Comparison of ENCODE assay signal across 18 mouse cellular contexts in the genomic region with DNA sequence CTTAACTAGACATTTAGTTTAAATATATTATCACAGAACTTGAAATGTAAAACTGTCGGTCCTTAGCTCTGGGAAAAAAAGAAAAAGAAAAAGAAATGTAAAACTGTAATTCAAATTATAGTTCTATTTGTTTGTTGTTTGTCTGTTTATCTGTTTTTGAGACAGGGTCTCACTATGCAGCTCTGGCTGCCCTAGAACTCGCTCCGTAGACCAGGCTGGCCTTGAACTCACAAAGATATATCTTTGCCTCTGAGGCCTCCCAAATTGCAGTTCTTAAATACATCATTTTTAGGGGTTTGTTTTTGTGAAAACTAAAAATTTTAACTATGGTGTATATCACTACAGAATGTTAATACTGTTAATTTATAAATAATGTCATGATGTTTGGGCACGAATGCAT. TPM values are rescaled to one million over a fixed set of nuclear protein-coding genes. Genes with fewer than 3 reads are reported as not detected.
"Had no signal": no experiment of that assay in that cellular context is flagged by ENCODE, and none has a peak within 500 bp of the region (broad histone marks: within the 10 kb centered on the region; RNA-seq: fewer than 3 reads in every experiment).

No protein-coding gene starts in this region.

- H3K27me3 ChIP-seq: neural tube, embryonic 15.5 days; stomach, embryonic 15.5 days had no signal

- H3K36me3 ChIP-seq: stomach, embryonic 15.5 days had no signal

- H3K4me1 ChIP-seq: neural tube, embryonic 15.5 days; stomach, embryonic 15.5 days had no signal

- H3K27ac ChIP-seq: neural tube, embryonic 15.5 days; stomach, embryonic 15.5 days; stomach, postnatal 0 days had no signal

- H3K9ac ChIP-seq: neural tube, embryonic 15.5 days; stomach, embryonic 15.5 days had no signal

- DNase-seq: retina, postnatal 1 day; right cerebral cortex, adult 18-20 months; right cerebral cortex, postnatal 14 days; right cerebral cortex, postnatal 25 days; right cerebral cortex, postnatal 4 days; spleen, adult 18-20 months; thymus, adult 18-20 months; thymus, adult 2 months; thymus, postnatal 14 days; thymus, postnatal 25 days; thymus, postnatal 36 days; thymus, postnatal 4 days had no signal

- H3K4me2 ChIP-seq: neural tube, embryonic 15.5 days; stomach, embryonic 15.5 days had no signal

- H3K4me3 ChIP-seq: neural tube, embryonic 15.5 days; stomach, embryonic 15.5 days had no signal

- H3K9me3 ChIP-seq: neural tube, embryonic 15.5 days; stomach, embryonic 15.5 days had no signal

RNA-seq across cellular contexts. Expression of a gene that starts 2.3 kb away (rescaled TPM):
- total RNA-seq: neutrophil, adult 5-6 weeks had no signal
- polyA plus RNA-seq: small intestine, adult 2 months; spleen, adult 2 months had no signal

RNA-seq across cellular contexts. Expression of a gene that starts 20.7 kb away (rescaled TPM):
- total RNA-seq: neutrophil, adult 5-6 weeks had no signal
- polyA plus RNA-seq: small intestine, adult 2 months had no signal
